Mouse (Mus musculus) embryonic facial prominence, embryonic 14.5 days (tissue): ENCODE results near the gene Gmds. TPM values are rescaled to one million over a fixed set of nuclear protein-coding genes. Genes with fewer than 3 reads are reported as not detected.

Experiments
- ATAC-seq: fragments of 200-750 bp; cut with Nextera tagmentation; 2 replicates; pipeline ENCODE4 v1.8.0; 2017; ENCODE audit warnings: low read depth, moderate number of reproducible peaks, moderate TSS enrichment
- DNase-seq: peaks from one replicate; pipeline ENCODE4 v3.0.0-alpha.2; 2015; ENCODE audit warnings: low spot score
- H3K27ac ChIP-seq: fragments of 300-500 bp; sonication (generic); replicated peaks from 2 replicates; pipeline ENCODE4 v1.5.1; 2014; ENCODE audit warnings: low read depth, mild to moderate bottlenecking, low read length, moderate library complexity
- H3K27me3 ChIP-seq: fragments of 300-500 bp; sonication (generic); replicated peaks from 2 replicates; pipeline ENCODE4 v1.6.1; 2014; ENCODE audit warnings: low read length; ENCODE audit not compliant: control insufficient read depth, insufficient read depth
- H3K36me3 ChIP-seq: fragments of 300-500 bp; sonication (generic); 2 replicates; pipeline ENCODE4 v1.6.1; 2014; ENCODE audit warnings: low read length, mixed read lengths; ENCODE audit not compliant: control insufficient read depth, insufficient read depth
- H3K4me1 ChIP-seq: fragments of 300-500 bp; sonication (generic); 2 replicates; pipeline ENCODE4 v1.6.1; 2014; ENCODE audit warnings: antibody characterized with exemption, low read length; ENCODE audit not compliant: control insufficient read depth, insufficient read depth
- H3K4me2 ChIP-seq: fragments of 300-500 bp; sonication (generic); 2 replicates; pipeline ENCODE4 v1.6.1; 2014; ENCODE audit warnings: low read depth, mild to moderate bottlenecking, low read length, moderate library complexity, mixed read lengths
- H3K4me3 ChIP-seq: fragments of 300-500 bp; sonication (generic); 2 replicates; pipeline ENCODE4 v1.5.1; 2014; ENCODE audit warnings: low read depth, mild to moderate bottlenecking, low read length
- H3K9ac ChIP-seq: fragments of 300-500 bp; sonication (generic); 2 replicates; pipeline ENCODE4 v1.6.1; 2014; ENCODE audit warnings: low read depth, mild to moderate bottlenecking, low read length, moderate library complexity, mixed read lengths
- H3K9me3 ChIP-seq: fragments of 300-500 bp; sonication (generic); 2 replicates; pipeline ENCODE4 v1.6.1; 2016; ENCODE audit warnings: low read length; ENCODE audit not compliant: control insufficient read depth
- WGBS: fragments of 180-500 bp; shearing (Covaris S2); extraction: QIAGEN DNeasy Blood & Tissue Kit; methylation state at CpG from one replicate; pipeline ENCODE4 v1.1.7; 2014; 5-methylcytosine and 5-hydroxymethylcytosine counted together
- polyA plus RNA-seq: library from polyadenylated mRNA; unstranded; fragments of >200 nt; fragmentation: Nextera tagmentation; extraction: Ambion mirVana; gene quantifications from 2 replicates; pipeline ENCODE4 v1.2.1, GENCODE M21; 2014

The Gmds gene
- polyA plus RNA-seq, 1 experiment from 2014 or later: 39.4 TPM

DNA sequence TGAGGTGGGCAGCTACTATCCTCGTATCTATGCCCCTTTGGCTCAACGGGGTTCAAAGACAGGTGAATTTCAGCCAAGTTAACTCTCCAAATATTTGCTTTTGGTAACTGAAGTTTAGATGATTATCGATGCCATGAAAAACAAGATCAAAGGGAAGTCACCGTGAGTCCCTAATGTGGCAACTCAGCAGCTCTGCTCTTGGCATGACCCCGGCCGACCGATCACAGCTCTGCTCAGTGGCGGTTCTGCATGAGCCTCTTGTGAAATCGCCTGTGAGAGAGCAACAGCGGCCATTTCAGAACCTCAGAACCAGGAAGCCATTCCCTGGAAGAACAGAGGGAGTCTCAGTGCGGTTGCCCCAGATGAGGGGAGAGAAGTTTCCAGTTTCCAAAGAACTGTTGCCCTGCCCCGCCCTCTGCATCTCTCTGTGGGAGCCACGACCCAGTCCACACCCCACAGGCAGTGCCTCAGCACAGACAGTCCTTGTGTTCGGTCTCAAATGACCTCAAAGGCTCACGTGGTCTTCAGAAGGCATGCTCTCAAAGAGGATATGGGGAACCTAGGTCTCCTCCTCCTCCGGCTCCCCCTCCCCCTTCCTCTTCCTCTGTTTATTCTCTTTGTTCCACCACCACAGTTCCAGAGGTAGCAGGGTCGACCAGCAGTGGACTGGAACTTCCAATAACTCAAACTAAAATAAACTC, 559.1 kb downstream of the Gmds start:
- ATAC-seq (no peak), DNase-seq (no peak)
- H3K4me2 ChIP-seq: no peak overlapping the region
- no peak overlapping the region for H3K27ac ChIP-seq
- H3K4me3 ChIP-seq: no peak overlapping the region
- H3K36me3 ChIP-seq: no peaks in the 10 kb centered on the region
- H3K27me3 ChIP-seq: no peaks in the 10 kb centered on the region
- WGBS: 56% methylated on average over 17 of the region's 17 CpGs
- peaks cover 6% of the 10 kb centered on the region; the same call in 1 of the 2 replicates for H3K4me1 ChIP-seq
- H3K9ac ChIP-seq: no peak overlapping the region
- H3K9me3 ChIP-seq: no peaks in the 10 kb centered on the region

DNA sequence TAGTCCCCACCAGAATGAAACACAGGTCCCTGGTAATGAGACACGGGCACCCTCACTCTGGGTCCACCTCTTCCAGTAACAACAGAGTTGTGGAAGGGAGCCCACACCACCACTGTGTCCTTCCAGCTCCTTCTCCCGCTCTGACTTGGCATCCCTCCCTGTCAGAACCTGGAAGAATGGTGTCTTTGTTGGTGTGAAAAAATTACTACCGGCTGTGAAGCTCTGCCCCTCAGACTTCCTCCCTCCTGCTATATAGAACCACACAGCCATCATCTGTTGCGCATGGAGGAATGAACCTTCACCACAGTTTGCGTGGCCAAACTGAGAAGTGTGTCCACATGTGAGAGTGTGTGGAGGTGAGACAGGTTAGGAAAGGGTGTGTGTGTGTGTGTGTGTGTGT, 562.8 kb downstream of the Gmds start:
- no peak for DNase-seq
- Histone ChIP-seq H3K27ac (peak overlapping the region; percentile 46; the same call in 1 of the 2 replicates), H3K9ac (no peak overlapping the region), H3K36me3 (no peaks in the 10 kb centered on the region), H3K9me3 (no peaks in the 10 kb centered on the region), H3K27me3 (no peaks in the 10 kb centered on the region), H3K4me3 (no peak overlapping the region), H3K4me1 (peaks cover 6% of the 10 kb centered on the region; the same call in 1 of the 2 replicates), H3K4me2 (no peak overlapping the region)
- WGBS: 43% methylated on average over 5 of the region's 5 CpGs
- 0 out of 2 replicates have a peak, but pooled peaks have one; percentile 37 for ATAC-seq

DNA sequence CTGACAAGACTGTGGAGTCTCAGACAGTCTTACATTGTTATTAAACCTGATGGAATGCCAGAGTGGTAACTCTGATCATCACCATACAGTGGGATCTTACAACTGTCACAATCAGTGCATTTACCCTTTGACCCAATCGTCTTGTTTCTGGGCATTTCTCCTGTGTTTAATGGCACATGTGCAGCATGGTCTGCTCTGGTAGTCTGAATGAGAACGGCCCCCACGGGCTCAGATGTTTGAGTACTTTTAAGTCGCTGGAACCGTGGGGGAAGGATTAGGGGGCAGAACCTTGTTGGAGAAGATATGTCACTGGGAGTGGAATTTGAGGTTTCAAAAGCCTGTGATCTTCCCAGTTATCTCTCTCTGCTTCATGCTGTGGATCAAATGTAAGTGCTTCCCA, 565.7 kb downstream of the Gmds start:
- H3K4me3 ChIP-seq: no peak overlapping the region

More for the DNA sequence above, 565.7 kb downstream of the Gmds start:
- H3K27me3 ChIP-seq: no peaks in the 10 kb centered on the region
- no peak overlapping the region for H3K27ac ChIP-seq
- peaks cover 6% of the 10 kb centered on the region; the same call in 1 of the 2 replicates for H3K4me1 ChIP-seq
- H3K9me3 ChIP-seq: no peaks in the 10 kb centered on the region
- no peak overlapping the region for H3K4me2 ChIP-seq
- no peaks in the 10 kb centered on the region for H3K36me3 ChIP-seq
- no peak for DNase-seq
- ATAC-seq: no peak
- H3K9ac ChIP-seq: no peak overlapping the region
- WGBS: 69% methylated on average over 5 of the region's 5 CpGs
